Mouse (Mus musculus): ENCODE measurements around the gene Fam78a.

Fam78a gene

DNA sequence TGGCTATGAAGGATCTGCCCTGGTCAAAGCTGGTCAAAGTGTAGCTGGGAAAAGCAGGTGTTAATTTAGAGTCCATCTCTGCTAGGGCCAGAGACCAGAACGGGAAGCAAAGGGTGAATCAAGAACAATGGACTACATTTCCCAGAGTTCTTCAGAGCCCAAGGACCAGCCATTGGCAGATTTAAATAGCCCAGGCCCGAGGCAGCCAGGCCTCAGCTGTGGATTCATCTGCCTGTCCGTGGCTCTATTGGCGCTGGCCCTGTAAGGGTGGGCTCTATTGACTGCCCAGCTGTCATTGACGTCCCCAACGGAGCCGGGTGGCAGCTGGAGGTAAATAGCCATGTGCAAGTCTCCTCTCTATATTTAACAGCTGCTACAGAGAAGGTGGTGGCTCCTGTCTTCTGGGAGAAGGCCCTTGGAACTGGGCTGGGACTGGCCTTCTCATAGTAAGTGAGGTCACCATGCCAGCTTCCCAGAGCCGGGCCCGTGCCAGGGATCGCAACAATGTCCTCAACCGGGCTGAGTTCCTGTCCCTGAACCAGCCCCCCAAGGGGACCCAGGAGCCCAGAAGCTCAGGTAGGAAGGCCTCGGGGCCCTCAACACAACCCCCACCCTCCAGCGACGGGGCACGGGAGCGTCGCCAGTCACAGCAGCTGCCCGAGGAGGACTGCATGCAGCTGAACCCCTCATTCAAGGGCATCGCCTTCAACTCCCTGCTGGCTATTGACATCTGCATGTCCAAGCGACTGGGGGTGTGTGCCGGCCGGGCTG lies 10.9 kb upstream of the Fam78a start, which contains the start of gene Plpp7:
Gene Plpp7, plus strand, starts transcription at position 178 of the 771 bp plus-strand sequence.
- peak; percentile 39 to 51 for DNase-seq

DNA sequence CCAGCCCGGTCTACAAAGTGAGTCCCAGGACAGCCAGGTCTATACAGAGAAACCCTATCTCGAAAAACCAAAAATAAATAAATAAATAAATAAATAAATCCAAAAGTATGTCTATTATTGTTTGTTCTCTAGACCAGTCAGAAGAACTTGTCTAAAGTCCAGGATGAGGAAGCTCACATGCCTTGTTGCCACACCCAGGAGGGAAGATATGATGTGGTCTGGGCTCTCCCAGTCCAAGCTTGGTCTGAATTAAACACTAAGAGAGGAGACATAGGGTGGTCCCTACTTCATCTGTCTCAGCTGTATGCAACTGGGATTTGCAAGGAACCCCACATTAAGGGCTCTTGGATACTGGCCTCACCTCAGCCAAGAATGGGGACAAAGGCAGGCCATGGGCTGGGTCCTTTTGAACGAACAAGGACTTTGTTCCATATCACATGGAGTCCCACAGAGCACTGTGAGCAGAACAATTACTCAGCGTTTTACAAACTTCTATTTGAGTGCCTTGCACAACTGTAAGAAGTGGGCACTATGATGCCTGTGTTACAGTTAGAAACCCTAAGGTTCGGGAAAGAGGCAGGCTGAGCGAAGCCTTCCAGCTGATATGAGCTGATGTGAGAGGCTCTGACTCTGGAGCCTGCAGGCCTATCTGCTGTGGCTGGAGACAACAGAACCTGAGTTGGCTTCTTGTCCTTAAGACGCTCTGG lies 9.5 kb upstream of the Fam78a start:
- DNase-seq, result no peak

DNA sequence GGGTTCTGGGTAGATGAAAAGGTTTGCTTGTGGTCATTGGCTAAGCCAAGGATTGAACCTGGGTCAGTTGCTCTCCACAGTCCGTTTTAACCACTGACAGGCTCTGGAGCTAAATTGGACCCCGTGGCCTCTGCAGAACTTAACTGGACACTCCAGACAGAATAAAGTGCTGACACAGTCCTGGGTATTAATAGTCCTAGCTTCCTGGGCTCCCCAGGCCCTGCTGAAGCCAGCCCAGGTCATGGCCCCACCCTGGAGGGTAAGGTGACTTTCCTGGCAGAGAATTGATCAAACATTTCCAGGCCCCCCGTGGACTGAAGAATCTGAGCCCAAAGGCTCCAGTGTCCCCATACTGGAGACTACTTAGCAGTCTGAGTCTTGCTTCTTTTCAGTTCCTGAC lies 7.3 kb upstream of the Fam78a start:
- DNase-seq, result peak; percentile 58 to 63

DNA sequence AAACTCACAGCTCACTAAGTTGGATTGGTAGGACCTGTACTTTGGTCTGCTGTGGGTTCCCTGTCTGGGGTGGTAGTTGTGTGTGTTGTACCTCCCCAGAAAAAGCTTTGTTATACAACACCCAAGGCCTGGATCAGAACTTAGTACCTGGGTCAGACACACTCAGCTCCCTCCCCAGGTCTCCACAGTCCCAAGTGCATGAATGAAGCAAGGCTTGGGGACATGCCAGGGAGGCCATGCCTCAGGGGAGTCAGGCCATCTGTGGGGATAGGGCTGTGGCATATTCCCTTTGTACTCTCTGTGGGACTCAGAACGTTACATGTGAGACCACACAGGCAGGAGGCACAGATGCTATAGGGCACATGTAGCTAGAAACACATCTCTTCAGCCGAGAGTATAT lies 5.5 kb upstream of the Fam78a start:
- DNase-seq, result no peak

DNA sequence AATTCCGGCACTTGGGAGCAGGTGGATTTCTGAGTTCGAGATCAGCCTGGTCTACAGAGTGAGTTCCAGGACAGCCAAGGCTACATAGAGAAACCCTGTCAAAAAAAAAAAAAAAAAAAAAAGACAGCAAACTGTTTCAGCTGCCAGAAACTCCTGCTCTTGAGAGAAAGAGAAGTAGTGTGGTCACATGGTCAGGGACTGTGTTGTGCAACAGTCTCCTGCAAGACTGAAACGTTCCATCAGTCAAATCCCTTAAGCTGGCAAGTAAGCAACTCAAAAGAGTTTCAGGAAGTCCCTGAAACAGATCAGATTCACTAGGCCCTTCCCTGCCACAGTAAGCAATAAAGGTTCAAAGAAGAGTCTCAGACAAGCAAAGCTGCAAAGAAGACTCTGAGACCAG lies 4.9 kb upstream of the Fam78a start:
- no peak for DNase-seq

DNA sequence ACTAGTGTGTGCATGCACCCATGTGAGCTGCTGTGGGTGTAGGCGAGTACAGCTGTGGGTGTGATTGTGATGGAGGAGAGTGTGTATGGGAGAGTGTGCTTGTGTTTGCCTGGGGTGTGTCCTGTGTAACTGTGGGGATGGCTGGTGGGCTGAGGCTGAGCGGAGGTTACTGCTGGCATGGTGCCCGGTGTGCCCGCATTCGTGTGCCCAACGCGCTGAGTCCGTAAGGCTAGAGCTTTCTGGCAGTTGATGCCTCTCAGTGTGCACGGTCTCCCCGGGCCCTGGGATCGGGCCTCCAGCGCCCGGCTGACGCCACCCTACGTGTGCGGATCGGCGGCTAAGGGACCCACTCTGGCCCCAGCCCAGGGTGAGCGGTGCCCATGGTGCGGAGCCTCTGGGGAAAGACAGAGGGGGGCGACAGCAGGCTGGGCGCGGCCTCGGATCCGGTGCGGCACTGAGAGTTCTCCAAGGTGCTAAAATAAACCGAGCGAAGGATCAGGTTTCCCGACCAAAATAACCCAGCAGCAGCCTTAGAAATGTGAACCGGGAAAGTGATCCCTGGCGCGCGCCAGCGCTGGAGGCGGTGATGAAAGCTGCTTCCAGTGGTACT lies 3.8 kb upstream of the Fam78a start:
- no peak for DNase-seq

DNA sequence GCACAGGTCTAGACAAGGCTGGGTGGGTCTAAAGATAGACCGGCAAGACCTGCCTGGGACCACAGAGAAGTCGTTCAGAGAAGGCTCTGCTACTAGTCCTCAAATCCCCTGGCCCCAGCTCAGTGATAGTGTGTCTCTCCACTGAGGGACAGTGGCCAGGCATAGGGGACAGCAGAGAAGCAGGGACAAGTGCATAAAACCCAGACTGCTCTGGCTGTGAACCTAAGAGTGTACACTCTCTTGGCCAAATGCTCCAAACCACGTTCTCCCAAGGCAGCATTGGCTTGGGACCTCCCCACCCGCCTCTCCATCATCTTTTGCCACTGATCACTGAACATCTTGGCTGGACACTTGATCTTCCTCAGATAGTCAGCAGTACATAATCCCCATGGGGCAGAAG lies 2.9 kb upstream of the Fam78a start:
- DNase-seq, result no peak

DNA sequence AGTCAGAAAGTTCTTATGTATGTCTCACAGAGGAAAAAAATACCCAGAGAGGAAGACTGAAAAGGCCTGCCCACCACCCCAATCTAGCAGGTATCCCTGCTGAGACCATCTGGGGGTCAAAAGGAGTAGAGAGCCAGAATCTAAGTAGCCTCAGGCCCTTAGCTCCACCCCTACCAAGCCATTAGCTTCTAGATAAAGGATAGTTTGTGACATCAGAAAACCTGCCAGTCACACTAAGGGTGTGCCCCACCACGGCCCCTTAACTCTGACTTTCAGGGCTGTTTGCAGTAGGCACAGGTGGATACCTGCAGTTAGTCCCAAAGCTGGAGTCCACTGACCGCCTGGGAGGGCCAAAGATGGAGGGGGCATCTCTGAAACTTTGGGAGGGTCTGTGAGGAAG lies 574 bp upstream of the Fam78a start:
- no peak for DNase-seq

DNA sequence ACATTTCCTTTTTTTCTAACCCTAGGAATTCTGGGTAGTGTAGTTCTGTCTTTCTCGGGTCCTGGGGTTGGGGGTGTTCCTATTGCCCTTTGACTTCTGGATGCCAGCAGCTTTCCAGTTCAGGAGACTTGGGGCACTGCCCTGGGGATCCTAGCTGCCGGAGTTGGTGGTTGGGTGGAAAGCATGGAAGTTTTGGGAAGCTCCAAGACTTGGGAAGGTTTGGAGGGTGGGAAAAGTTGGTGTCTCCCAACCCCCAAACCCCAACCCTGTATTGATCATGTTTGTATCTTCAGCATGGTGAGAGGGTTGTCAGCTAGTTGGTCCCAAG lies 179 bp upstream of the Fam78a start:
- DNase-seq, result no peak

DNA sequence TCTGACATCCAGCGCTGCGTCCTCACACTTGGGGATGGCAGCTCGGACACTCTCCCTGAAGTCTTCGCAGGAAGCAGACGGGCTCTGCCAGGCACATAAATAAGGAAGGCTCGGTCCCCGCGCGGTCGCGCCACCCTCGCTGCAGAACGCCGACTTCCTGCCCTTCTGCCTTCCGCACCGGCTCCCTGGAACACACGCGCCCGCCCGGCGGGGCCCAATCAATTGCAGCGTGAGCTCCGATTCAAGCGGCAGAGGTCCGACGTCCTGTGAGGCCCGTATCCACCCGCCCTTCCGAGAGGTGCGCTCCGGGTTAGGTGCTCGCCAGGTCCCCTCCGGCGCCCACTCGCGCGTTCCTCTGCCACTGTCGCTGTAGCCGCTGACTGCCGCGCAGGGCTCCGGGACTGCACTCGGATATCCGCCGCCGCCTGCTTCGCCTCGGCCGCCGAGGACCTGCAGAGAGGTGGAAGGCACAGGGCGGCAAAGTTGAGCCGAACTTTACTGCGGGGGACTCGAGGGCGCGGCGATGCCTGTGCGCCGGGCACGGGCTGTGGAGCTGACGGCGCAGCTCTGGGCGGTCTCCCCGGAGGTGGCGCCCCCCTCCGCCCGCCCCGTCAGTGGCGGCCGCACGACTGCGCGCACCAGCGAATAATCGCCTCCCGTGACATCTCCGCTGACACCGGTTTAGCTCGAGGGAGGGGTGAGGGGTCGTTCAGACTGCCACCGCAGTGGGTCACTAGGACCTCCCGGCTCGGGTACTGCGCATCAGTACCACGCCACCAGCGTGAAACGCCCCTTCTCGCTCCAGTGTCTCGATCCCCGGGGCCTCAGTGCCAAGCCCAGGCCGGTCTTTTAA lies 1.3 kb downstream of the Fam78a start:
- no peak for DNase-seq

DNA sequence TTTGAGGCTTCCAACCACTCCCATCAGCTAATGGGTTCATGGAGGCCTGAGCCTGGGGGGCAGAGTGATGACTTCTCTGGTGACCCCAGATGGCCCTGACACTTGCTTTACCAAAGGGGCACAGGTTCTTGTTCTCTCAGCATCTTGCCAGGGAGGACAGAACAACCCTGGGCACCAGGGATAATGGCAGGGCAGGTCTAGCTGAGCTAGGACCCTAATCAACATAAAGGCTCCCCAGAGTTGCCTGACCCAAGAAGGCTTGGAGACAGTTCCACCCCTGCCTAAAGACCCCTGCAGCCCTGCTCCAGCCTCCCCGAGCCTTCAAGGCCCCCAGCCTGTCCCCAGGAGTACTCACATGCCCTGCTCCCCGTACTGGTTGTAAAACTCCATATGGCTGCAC lies 2.4 kb downstream of the Fam78a start:
- DNase-seq, result no peak

DNA sequence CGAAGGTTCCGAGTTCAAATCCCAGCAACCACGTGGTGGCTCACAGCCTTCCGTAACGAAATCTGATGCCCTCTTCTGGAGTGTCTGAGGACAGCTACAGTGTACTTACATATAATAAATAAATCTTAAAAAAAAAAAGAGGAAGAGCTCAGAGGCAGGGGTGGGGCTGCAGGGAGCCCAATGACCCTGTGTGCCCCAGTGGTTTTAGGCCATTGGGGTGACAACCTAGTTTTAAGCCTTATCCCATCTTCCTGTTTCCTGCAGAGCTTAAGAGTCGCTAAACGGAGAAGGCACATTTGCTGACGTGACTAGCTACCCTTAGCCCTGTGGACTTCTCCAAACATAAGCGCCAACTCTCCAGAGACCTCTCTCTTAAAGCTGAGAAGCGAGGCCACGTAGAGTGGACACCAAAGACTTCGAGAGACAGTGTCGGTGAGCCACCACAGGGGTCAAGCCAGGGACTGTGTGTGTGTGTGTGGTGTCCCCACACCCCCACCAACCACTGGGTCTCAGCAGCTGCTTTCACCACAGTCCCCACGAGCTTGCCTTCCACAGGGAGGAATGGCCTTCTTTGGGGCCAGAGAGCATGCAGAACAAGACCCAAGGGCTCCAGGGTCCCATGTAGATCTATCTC lies 3.2 kb downstream of the Fam78a start:
- DNase-seq, result no peak

DNA sequence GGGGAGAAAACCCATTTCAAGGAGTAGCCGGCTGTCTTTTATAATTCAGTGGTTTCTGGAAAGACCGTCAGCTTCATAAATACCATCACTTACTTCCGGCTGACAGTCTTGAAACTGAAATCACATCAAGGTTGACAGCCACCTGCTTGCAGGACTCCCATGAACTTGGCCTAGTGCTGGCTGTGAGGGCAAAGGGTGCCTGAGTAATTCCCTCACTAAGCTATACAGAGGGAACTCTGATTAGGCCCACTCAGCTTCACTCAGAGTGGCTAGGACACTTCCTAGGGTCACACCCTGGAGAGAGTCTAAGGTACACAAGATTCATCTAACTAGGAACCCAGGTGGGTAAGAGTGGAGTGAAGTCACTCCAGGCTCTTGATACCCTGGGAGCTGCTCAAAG lies 4.0 kb downstream of the Fam78a start:
- DNase-seq, result no peak

DNA sequence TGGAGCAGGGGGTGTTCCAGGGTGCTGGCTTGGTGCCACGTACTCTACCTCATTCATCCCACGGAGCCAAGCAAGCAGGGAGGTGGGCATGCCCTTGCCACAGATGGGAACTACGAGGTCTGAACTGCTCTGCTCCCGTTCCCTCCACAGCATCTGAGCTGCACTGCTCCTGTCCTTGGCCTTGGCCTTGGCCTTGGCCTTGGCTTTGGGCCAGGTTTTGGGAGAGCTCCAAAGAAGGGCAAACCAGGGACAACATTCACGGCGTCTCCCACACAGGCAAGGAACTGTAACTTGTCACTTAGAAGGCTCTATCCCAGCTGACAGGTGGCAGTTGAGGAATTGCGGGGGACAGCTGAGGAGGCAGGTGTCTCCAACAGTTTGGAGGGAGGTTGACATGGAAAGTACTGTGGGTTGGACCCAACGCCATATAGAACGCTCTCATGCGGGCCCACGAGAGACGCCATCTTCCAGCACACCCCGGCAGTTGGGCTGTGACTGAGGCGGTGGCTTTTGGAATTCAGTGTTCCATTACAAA lies 5.4 kb downstream of the Fam78a start:
- DNase-seq, result no peak

DNA sequence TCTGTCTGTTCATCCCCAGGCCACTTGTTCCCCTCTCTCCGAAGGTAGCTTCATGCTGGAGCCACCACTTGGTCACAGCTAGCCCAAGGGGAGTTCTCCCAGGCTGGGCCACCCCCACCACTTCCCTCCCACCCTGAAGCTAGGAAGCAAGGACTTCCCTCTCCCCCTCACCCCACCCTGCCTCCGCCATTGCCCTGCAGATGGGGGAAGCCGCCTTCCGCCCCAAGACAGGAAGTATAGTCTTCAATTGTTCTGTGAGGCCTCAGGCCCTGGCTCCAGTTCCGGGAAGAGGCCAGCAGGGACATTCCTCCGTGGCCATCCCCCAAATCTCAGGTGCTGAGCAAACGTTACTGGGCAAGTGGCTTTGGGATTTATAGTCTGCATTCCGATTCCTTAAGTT lies 6.1 kb downstream of the Fam78a start:
- DNase-seq, result no peak

DNA sequence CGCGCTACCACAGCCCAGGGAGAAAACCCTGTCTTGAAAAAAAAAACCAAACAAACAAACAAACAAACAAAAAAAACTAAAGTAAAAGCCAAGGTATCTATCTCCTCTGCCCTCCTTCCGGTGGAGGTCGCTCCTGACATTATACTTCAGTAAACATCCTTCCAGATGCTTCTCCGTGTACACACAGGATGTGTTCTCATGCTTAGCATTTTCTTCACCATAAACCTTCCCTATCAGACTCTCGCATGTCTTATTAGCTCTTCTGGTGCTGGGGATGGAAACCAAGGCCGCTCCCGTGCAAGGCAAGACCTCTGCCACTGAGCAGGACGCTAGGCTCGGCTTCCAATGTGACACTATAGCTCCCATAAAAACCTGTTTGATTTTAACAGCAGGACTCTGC lies 6.9 kb downstream of the Fam78a start:
- no peak for DNase-seq

DNA sequence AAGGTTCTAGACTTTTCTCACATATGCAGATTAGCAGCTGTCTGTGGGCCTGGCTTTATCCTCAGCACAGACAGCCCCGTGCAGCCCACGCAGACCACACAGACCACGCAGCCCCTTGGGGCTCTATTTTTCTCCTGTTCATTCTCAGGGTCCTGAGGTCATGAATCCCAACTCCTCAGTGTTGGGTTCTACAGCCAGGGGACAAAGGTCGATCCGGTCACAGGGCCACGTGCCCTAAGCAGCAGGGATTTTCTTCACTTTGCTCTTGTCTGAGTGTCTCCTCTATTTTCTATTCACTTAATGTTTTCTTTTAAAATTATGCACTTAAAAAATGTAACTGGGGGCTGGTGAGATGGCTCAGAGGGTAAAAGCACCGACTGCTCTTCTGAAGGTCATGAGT lies 9.3 kb downstream of the Fam78a start:
- DNase-seq, result peak; percentile 64 to 68

DNA sequence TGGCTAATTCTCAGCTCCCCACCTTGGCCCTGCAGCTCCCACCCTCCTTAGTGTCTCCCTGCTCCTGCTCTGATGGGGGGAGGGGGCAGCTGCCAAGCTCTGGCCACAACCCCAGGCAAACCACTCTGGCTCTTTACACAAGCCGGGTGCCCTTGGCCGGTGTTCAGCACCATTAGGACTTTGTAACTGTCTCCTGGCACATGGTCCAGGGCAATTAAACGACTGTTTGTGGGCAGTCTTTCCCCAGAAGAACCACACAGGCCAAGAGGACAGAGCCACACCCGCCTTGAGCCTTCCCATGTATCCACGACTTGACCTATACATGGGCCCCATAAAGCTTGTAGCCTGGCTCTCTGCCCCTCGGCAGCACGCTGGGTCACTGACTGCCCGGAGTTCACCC lies 10.3 kb downstream of the Fam78a start:
- peak; percentile 88 to 90 for DNase-seq

DNA sequence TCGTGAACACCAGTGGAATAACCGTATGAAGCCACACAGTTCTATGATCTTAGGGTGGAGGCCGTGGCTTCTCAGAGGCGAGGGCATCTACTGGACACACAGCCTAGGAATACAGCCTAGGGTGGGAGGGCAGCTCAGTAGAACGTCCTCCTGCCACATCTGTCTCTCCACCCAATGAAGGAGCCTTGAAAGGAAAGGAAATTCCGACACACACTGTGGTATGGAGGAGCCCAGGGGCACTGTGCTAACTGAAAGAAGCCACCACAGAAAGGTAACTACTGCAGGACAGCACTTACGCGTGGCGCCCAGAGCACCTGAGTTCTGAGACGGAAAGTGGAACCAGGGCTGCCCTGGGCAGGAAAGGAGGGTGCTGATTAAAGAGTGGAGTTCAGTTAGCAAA lies 13.9 kb downstream of the Fam78a start:
- no peak for DNase-seq

DNA sequence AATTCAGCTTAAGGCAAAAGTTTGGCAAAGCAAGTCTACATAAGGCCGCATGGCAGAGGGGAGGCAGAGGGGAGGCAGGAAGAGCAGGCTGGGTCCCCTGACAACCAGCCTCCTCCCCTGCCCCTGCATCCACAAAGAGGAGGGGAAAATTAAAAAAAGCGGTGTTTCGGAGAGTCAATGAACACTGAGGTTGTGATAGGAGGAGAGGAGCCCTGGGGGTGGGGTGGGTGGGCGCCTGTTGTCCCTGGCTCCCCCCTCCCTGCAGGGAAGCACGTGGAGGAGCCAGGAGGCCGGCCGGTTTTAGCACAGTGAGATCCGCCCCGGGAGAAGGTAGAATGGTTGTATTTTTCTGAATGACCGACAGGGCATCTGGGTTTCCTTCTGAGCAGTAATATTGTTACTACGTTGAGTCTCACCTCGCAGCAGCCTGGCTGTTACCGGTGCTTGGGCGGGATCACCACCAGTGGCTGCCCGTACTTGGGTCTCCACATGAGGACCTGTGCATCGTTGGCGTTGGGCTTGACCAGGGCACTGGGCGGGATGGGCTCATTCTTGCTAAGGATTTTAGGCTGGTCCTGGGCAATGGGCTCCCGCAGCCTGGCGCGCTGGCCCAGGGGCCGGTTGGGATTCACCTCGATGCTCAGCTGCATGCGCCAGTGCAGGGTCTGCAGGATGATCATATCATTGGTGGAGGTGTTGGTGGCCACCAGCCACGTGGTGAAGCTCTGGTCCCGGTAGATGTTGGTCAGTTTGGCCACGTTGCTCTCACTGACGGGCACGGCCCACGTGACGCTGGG lies 15.6 kb downstream of the Fam78a start:
- DNase-seq, result no peak

DNA sequence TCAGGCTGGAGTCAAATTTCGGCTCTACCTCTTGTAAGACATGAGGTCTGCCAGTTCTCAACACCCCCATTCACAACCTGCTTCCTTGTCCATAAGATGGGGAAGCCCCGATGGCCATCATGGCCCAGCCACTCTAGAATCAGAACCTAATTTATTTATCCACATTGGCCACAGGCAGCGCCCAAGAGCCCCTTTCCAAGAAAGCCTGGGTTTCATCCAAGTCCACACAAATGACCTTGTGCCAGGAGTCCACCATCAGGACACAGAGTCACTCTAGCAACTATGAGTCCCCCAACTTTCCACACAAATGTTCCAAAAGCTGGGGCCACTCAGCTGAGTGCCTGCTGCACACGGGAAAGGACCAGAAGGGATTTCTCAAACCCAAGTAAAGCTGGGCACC lies 18.7 kb downstream of the Fam78a start:
- DNase-seq, result peak in 1 of 2 experiments; percentile 41

DNA sequence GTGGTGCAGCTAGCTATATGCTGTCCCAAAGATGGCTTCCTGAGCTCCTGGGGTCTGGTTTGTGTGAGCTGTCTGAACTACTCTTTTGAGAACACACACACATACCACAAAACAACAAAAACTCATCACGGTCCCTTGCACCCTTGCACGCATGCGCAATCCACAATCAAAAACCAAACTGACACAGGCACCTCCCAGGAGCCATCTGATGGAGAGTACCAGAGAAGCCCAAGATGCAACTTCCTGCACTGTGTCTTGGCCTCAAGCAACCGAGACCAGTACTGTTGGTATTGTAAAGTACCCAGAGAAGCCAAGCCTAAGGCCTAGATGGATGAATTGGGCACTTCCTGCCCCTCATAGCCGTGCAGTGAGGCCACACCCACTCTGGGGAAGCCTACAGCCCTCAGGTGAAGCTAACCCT lies 19.3 kb downstream of the Fam78a start:
- no peak for DNase-seq

Data from kidney, adult 8-10 months (tissue).